Mouse (Mus musculus) myocyte (in vitro differentiated cells): ENCODE data around the gene Smim17.

Source experiments
- CEBPB ChIP-seq: IDR thresholded peaks from 2 replicates; pipeline ENCODE4 v1.6.1; 2011; ENCODE audit warnings: mild to moderate bottlenecking, moderate library complexity; ENCODE audit not compliant: poor library complexity, insufficient read depth, severe bottlenecking
- E2F4 ChIP-seq: IDR thresholded peaks from one replicate; pipeline ENCODE4 v1.6.1; 2011; ENCODE audit warnings: mild to moderate bottlenecking, control low read depth, moderate library complexity; ENCODE audit not compliant: insufficient read depth
- MAX ChIP-seq: IDR thresholded peaks from one replicate; pipeline ENCODE4 v1.6.1; 2011; ENCODE audit warnings: low read depth, mild to moderate bottlenecking, control low read depth
- MYOD1 ChIP-seq, 3 experiments: IDR thresholded peaks; one replicate each; pipeline ENCODE4 v1.6.1; 2011; ENCODE audit warnings: control low read depth in 2 of 3, low read depth in 2 of 3, mild to moderate bottlenecking in 2 of 3, moderate library complexity in 1 of 3; ENCODE audit not compliant: insufficient read length in 2 of 3, control insufficient read depth in 1 of 3
- MYOG ChIP-seq, 3 experiments: IDR thresholded peaks; one replicate each; pipeline ENCODE4 v1.6.1; 2011; ENCODE audit warnings: control low read depth in 2 of 3, low read depth in 2 of 3, mild to moderate bottlenecking in 2 of 3; ENCODE audit not compliant: insufficient read length in 2 of 3, control insufficient read depth in 1 of 3, insufficient read depth in 1 of 3
- POLR2A ChIP-seq: IDR thresholded peaks from one replicate; pipeline ENCODE4 v1.6.1; 2011; ENCODE audit warnings: low read depth, mild to moderate bottlenecking, control low read depth, moderate library complexity; ENCODE audit not compliant: insufficient read length
- POLR2AphosphoS2 ChIP-seq: IDR thresholded peaks from one replicate; pipeline ENCODE4 v1.6.1; 2011; ENCODE audit warnings: low read depth, control low read depth; ENCODE audit not compliant: insufficient read length
- REST ChIP-seq: IDR thresholded peaks from one replicate; pipeline ENCODE4 v1.6.1; 2011; ENCODE audit warnings: mild to moderate bottlenecking, control low read depth, moderate library complexity; ENCODE audit not compliant: insufficient read depth, insufficient read length
- SRF ChIP-seq: IDR thresholded peaks from one replicate; pipeline ENCODE4 v1.6.1; 2011; ENCODE audit warnings: low read depth; ENCODE audit not compliant: control insufficient read depth, insufficient read length
- TCF12 ChIP-seq: IDR thresholded peaks from one replicate; pipeline ENCODE4 v1.6.1; 2011; ENCODE audit warnings: mild to moderate bottlenecking, control low read depth; ENCODE audit not compliant: poor library complexity, insufficient read depth, severe bottlenecking
- TCF3 ChIP-seq: IDR thresholded peaks from one replicate; pipeline ENCODE4 v1.6.1; 2011; ENCODE audit warnings: low read depth, control low read depth; ENCODE audit not compliant: insufficient read length
- USF1 ChIP-seq: IDR thresholded peaks from one replicate; pipeline ENCODE4 v1.6.1; 2011; ENCODE audit warnings: low read depth, mild to moderate bottlenecking, control low read depth, moderate library complexity

- no peak for TF ChIP-seq POLR2A
- no peak for TF ChIP-seq MYOG (IDR thresholded peaks at IDR 0.05; ENCODE audit: control insufficient read depth in 1 of 3, insufficient read depth in 1 of 3, insufficient read length in 2 of 3, low read depth in 2 of 3)
- TF ChIP-seq E2F4 = no peak
- no peak for TF ChIP-seq MYOD1 (IDR thresholded peaks at IDR 0.05; ENCODE audit: control insufficient read depth in 1 of 3, insufficient read length in 2 of 3, low read depth in 2 of 3)
- no peak for TF ChIP-seq REST
- TF ChIP-seq MAX = no peak
- TF ChIP-seq TCF12 = no peak
- TF ChIP-seq CEBPB = no peak
- no peak for TF ChIP-seq USF1
- no peak for TF ChIP-seq POLR2AphosphoS2
- no peak for TF ChIP-seq SRF
- TF ChIP-seq TCF3 = no peak
Observed at GRCm38 (mm10) chr7:6369460-6369859, 29.1 kb upstream of the Smim17 start.
